Mouse (Mus musculus) hindbrain, embryonic 14.5 days (tissue): ENCODE data around the gene Sacm1l. TPM values are rescaled to one million over a fixed set of nuclear protein-coding genes. Genes with fewer than 3 reads are reported as not detected.

Experiments
- ATAC-seq: fragments of 200-750 bp; cut with Nextera tagmentation; 2 replicates; pipeline ENCODE4 v1.8.0; 2017; ENCODE audit warnings: moderate number of reproducible peaks, mild to moderate bottlenecking, moderate TSS enrichment, moderate library complexity; ENCODE audit not compliant: low FRiP score
- DNase-seq: peaks from one replicate; pipeline ENCODE4 v3.0.0-alpha.2; 2015; ENCODE audit warnings: low spot score
- H3K27ac ChIP-seq: fragments of 300-500 bp; sonication (generic); 2 replicates; pipeline ENCODE4 v1.5.1; 2014; ENCODE audit warnings: mild to moderate bottlenecking, moderate library complexity
- H3K27me3 ChIP-seq: fragments of 300-500 bp; sonication (generic); 2 replicates; pipeline ENCODE4 v1.6.1; 2014; ENCODE audit warnings: mild to moderate bottlenecking, low read length, mixed read lengths; ENCODE audit not compliant: control insufficient read depth, insufficient read depth
- H3K36me3 ChIP-seq: fragments of 300-500 bp; sonication (generic); replicated peaks from 2 replicates; pipeline ENCODE4 v1.6.1; 2014; ENCODE audit not compliant: control insufficient read depth, insufficient read depth
- H3K4me1 ChIP-seq: fragments of 300-500 bp; sonication (generic); replicated peaks from 2 replicates; pipeline ENCODE4 v1.6.1; 2014; ENCODE audit warnings: antibody characterized with exemption, low read length, mixed read lengths; ENCODE audit not compliant: control insufficient read depth, insufficient read depth
- H3K4me2 ChIP-seq: fragments of 300-500 bp; sonication (generic); replicated peaks from 2 replicates; pipeline ENCODE4 v1.6.1; 2014; ENCODE audit warnings: mild to moderate bottlenecking, moderate library complexity
- H3K4me3 ChIP-seq: fragments of 300-500 bp; sonication (generic); replicated peaks from 2 replicates; pipeline ENCODE4 v1.5.1; 2014; ENCODE audit warnings: mild to moderate bottlenecking, low read length
- H3K9ac ChIP-seq: fragments of 300-500 bp; sonication (generic); 2 replicates; pipeline ENCODE4 v1.6.1; 2014
- H3K9me3 ChIP-seq: fragments of 300-500 bp; sonication (generic); 2 replicates; pipeline ENCODE4 v1.6.1; 2016; ENCODE audit warnings: low read length; ENCODE audit not compliant: control insufficient read depth
- WGBS: fragments of 180-500 bp; shearing (Covaris S2); extraction: QIAGEN DNeasy Blood & Tissue Kit; methylation state at CpG from one replicate; pipeline ENCODE4 v1.1.7; 2014; 5-methylcytosine and 5-hydroxymethylcytosine counted together
- polyA plus RNA-seq: library from polyadenylated mRNA; unstranded; fragments of >200 nt; fragmentation: Nextera tagmentation; extraction: Ambion mirVana; gene quantifications from 2 replicates; pipeline ENCODE4 v1.2.1, GENCODE M21; 2014

The Sacm1l gene
- polyA plus RNA-seq, 1 experiment from 2014 or later: 56.7 TPM

DNA sequence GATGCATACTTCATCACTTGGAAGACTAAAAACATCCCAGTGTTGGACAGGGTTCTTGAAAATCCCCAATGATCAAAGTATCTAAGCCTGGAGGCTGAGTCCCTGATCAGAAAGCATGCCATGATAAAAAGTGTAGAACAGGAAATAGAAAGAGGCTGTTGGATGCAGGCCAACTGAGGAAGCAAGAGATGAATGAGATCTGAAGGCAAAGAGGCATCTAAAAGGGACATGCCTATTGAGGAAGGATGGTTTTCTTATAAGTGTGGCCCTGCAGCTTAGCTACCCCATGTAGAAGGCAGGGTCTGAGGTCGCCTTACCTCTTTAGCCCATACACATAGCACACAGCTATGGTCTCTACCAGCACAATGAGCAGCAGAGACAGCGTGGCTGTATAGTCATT, 67.4 kb downstream of the Sacm1l start:
- Histone ChIP-seq H3K27me3 (no peaks in the 10 kb centered on the region), H3K4me1 (no peaks in the 10 kb centered on the region), H3K4me3 (no peak overlapping the region), H3K9me3 (no peaks in the 10 kb centered on the region), H3K4me2 (no peak overlapping the region), H3K9ac (no peak overlapping the region), H3K36me3 (peaks cover 14% of the 10 kb centered on the region), H3K27ac (no peak overlapping the region)
- ATAC-seq: no peak
- DNase-seq: no peak
- 95% methylated on average over 2 of the region's 2 CpGs for WGBS

DNA sequence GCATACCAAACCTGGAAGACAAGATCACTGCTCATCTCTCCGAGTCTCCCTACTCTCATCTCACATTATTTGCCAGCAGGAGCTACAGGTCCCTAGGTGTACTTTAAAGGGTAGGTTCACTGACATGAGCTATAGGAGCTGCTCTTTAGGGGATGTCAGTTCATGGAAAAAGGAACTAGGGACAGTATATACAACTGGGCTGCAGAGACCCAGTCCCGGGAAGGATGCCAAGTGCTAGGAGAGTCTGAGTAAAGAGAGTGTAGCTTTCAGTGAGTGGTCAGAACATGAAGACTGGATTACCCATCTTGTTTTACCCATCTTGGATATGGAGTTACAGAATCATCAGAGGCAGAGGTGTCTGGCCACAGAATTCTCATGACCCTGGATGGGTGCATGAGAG, 67.8 kb downstream of the Sacm1l start:
- H3K4me3 ChIP-seq: no peak overlapping the region
- ATAC-seq (no peak), DNase-seq (no peak)
- no peaks in the 10 kb centered on the region for H3K4me1 ChIP-seq
- H3K36me3 ChIP-seq: peaks cover 10% of the 10 kb centered on the region
- no peaks in the 10 kb centered on the region for H3K9me3 ChIP-seq
- no peaks in the 10 kb centered on the region for H3K27me3 ChIP-seq
- no peak overlapping the region for H3K9ac ChIP-seq
- WGBS: 93% methylated on average over 2 of the region's 2 CpGs
- no peak overlapping the region for H3K4me2 ChIP-seq
- H3K27ac ChIP-seq: no peak overlapping the region

DNA sequence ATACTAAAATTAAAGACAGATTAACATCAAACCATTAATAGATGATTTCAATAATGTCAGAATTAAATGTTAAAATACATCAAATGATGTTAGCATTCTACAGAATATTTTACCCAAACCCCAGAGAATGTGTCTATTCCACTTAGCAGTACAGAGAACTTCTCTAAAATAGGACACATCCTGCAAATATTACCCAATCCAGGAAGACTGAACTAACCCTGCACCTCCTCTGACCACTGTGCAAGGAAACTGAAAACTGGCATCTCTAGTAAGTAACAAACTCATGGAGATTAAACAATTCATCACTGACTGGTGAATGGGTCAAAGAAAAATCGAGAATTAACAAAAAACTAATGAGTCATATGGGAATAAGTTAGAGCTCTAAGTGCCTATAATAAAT, 72.0 kb downstream of the Sacm1l start:
- H3K4me2 ChIP-seq: no peak overlapping the region
- WGBS: 90% methylated on average over 1 of the region's 1 CpGs
- no peaks in the 10 kb centered on the region for H3K27me3 ChIP-seq
- ATAC-seq (no peak), DNase-seq (no peak)
- no peaks in the 10 kb centered on the region for H3K4me1 ChIP-seq
- H3K9ac ChIP-seq: no peak overlapping the region
- H3K4me3 ChIP-seq: no peak overlapping the region
- H3K27ac ChIP-seq: no peak overlapping the region
- no peaks in the 10 kb centered on the region for H3K36me3 ChIP-seq
- H3K9me3 ChIP-seq: no peaks in the 10 kb centered on the region

DNA sequence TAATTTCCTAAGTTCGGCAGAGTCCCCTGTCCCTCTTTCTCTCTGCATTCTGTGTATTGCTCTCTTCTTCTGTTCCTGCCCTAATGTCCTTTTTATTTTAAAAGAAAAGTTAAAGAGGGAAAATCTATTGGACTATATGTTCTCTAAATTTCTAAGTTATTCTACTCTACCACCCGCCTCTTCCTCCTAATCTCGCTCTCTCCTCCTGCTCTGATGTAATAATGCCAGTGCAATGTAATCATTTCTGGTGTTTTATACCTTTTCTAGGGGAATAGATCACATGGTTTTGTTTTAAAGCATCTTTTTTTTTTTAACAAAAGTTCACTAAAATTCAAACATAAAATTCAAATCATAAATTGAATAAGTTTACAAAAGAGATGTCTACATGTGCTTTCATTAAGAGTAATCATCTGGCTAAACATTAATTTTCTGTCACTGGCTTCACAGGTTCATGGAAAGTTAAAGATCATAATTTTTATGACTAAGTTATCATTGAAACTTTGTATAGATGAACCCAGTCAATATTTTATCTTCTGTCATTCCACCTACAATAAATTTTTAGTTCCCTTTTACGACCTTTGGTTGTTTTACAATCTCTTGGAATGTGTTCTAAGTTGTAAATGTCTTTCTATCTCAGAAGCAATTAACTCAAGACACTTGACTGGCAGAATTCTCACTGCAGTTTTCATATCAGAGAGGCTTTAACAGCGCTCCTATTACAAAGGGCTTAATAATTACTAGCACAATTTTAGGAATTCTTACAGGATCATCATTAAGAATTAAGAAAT, 90.9 kb downstream of the Sacm1l start:
- Histone ChIP-seq H3K27ac (no peak overlapping the region), H3K27me3 (no peaks in the 10 kb centered on the region), H3K4me3 (no peak overlapping the region), H3K4me2 (no peak overlapping the region), H3K4me1 (no peaks in the 10 kb centered on the region), H3K36me3 (no peaks in the 10 kb centered on the region), H3K9me3 (no peaks in the 10 kb centered on the region), H3K9ac (no peak overlapping the region)
- no peak for ATAC-seq
- no peak for DNase-seq
- 91% methylated on average over 5 of the region's 5 CpGs for WGBS

DNA sequence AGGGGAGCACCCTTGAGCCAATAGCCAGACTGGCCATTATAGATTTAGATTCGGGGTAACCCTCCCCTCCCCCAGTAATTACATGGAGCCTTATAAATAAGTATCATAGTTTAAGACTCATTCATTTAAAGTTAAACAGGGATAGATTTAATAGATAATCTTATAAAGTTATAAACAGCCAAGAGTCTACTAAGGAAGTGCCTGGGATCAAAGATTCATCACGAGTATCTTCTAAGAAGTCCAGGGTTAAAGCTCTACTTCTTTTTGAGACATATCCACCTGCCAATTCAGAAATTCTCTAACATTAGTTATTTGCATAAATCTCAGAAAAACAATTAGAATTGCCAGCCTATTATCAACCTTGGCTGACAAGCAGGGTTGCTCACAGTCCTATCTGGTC, 95.2 kb downstream of the Sacm1l start:
- Histone ChIP-seq H3K4me1 (no peaks in the 10 kb centered on the region), H3K9me3 (no peaks in the 10 kb centered on the region), H3K9ac (no peak overlapping the region), H3K36me3 (no peaks in the 10 kb centered on the region), H3K27me3 (no peaks in the 10 kb centered on the region), H3K4me2 (no peak overlapping the region), H3K27ac (no peak overlapping the region), H3K4me3 (no peak overlapping the region)
- DNase-seq (no peak), ATAC-seq (no peak)
- 91% methylated on average over 2 of the region's 2 CpGs for WGBS

DNA sequence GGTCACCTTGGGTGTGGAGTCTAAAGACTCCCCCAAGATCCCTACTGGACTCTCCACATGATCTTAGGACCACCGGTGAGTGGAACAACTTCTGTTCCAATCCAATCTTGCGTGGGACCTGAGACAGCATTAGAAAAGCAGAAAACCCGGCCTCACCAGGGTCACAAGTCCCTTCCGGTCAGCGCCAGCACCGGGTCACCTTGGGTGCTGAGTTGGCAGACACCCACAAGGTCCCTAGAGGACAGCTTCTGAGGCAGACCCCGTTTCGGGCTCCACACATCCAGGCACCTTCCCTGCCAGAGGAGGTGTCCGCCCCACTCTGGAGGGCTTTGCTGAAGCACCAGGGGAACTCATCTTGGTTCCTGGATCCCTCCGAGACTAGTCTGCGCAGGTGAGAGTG, 96.3 kb downstream of the Sacm1l start:
- ATAC-seq (no peak), DNase-seq (no peak)
- no peak overlapping the region for H3K27ac ChIP-seq
- H3K9ac ChIP-seq: no peak overlapping the region
- 93% methylated on average over 11 of the region's 11 CpGs for WGBS
- H3K27me3 ChIP-seq: no peaks in the 10 kb centered on the region
- H3K4me3 ChIP-seq: no peak overlapping the region
- H3K4me2 ChIP-seq: no peak overlapping the region
- no peaks in the 10 kb centered on the region for H3K36me3 ChIP-seq
- H3K4me1 ChIP-seq: no peaks in the 10 kb centered on the region
- no peaks in the 10 kb centered on the region for H3K9me3 ChIP-seq

DNA sequence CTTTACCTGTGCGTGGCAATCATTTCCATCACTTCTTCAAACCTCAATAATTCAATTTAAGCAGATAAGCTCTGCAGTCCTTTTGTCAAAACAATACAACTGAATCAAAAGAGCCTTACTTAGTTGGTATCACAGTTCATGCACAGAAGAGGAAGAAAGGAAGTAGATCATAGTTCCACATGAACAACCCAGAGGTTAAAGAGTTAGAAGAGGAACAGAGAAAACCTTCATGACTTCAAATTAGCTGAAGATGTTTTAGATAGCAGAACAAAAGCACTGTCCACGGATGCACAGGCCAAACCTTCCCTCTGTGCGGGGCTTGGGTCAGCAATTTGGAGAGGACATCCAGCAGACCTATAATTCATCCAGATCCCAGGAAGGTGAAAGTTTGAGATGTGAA, 102.1 kb downstream of the Sacm1l start:
- Histone ChIP-seq H3K4me1 (no peaks in the 10 kb centered on the region), H3K27me3 (no peaks in the 10 kb centered on the region), H3K36me3 (no peaks in the 10 kb centered on the region), H3K4me2 (no peak overlapping the region), H3K9me3 (no peaks in the 10 kb centered on the region), H3K27ac (no peak overlapping the region), H3K9ac (no peak overlapping the region), H3K4me3 (no peak overlapping the region)
- WGBS: 90% methylated on average over 3 of the region's 3 CpGs
- DNase-seq (no peak), ATAC-seq (no peak)

DNA sequence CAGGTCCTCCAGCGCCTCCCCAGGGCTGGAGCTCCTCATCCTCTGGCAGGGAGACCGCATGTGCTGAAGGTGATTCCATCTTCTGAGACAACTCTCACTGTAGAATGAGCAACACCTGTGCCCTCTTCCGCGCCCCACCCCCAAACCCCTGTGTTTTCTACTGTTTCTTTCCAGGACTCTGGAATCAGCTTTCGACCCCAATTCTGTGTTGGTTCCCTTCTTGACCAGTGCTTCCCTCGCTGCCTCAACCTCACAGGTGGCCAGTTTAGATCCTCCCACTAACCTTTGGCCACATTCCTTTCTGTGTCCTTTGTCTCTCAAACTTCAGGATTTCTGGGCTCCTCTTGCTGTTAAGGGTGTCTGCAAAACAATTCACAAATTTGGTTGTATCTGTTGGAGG, 102.7 kb downstream of the Sacm1l start, which contains the start of gene Slc6a20b:
Slc6a20b (minus strand) TSS at position 285 of the 400 bp plus-strand sequence.
- WGBS: 82% methylated on average over 6 of the region's 6 CpGs

DNA sequence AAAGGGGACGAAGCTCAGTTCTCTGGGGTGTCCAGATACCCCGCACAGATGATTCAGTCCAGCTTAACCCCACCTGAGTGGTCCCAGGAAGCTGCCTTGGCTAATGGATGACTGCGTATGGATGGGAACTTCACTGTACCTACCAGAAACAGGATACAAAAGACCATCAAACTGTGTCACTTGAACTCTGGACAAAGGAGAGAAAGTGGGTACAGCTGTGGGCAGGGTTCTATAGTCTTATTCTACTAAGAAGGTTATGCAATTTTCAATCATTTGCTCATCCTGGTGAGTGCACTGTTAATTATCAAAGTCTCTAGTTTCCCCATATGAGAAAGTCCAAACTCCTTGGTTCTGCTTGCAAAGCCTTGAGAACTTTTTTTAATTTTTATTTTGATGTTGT, 103.4 kb downstream of the Sacm1l start:
- H3K9me3 ChIP-seq: no peaks in the 10 kb centered on the region
- H3K27ac ChIP-seq: no peak overlapping the region
- ATAC-seq: no peak
- H3K27me3 ChIP-seq: no peaks in the 10 kb centered on the region
- no peak for DNase-seq
- 89% methylated on average over 3 of the region's 3 CpGs for WGBS
- no peak overlapping the region for H3K4me2 ChIP-seq
- H3K4me3 ChIP-seq: no peak overlapping the region
- H3K36me3 ChIP-seq: no peaks in the 10 kb centered on the region
- H3K9ac ChIP-seq: no peak overlapping the region
- H3K4me1 ChIP-seq: no peaks in the 10 kb centered on the region

More for the DNA sequence above, 102.7 kb downstream of the Sacm1l start, which contains the start of gene Slc6a20b:
- Histone ChIP-seq H3K4me1 (no peaks in the 10 kb centered on the region), H3K27ac (no peak within 1 kb of the TSS), H3K27me3 (no peaks in the 10 kb centered on the region), H3K36me3 (no peaks in the 10 kb centered on the region), H3K9me3 (no peaks in the 10 kb centered on the region), H3K4me2 (no peak within 1 kb of the TSS), H3K4me3 (no peak within 1 kb of the TSS), H3K9ac (no peak within 1 kb of the TSS)
- no peak for ATAC-seq
- no peak for DNase-seq

DNA sequence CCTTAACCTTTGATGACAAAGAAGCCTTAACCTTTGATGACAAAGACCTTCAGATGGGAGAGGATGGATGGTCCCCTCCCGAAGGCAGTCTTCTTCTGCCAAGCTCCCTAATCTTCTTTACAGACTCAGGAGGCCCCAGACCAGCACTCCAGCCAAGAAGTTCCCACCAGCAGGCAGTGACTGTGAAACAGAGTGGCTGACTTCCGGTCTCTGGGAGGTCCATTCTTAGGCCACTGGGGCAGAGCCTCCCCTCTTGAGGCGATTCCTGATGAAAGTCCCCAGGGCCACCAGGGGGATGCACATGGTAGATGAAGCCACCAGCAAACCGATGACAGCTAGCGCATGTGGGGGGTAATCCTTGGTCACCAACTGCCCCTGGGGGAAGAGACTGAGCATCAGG, 107.2 kb downstream of the Sacm1l start:
- Histone ChIP-seq H3K27ac (no peak overlapping the region), H3K9me3 (no peaks in the 10 kb centered on the region), H3K4me1 (no peaks in the 10 kb centered on the region), H3K27me3 (no peaks in the 10 kb centered on the region), H3K36me3 (no peaks in the 10 kb centered on the region), H3K9ac (no peak overlapping the region), H3K4me3 (no peak overlapping the region), H3K4me2 (no peak overlapping the region)
- WGBS: 67% methylated on average over 5 of the region's 5 CpGs
- DNase-seq (no peak), ATAC-seq (no peak)
